Mouse (Mus musculus) heart, embryonic 11.5 days (tissue): Measurements from ENCODE around the gene Gm17019. TPM values are rescaled to one million over a fixed set of nuclear protein-coding genes. Genes with fewer than 3 reads are reported as not detected.

Experiments
- polyA plus RNA-seq: library from polyadenylated mRNA; unstranded; fragments of >200 nt; fragmentation: Nextera tagmentation; extraction: Ambion mirVana; gene quantifications from 2 replicates; pipeline ENCODE4 v1.2.1, GENCODE M21; 2014

Gm17019 gene
- polyA plus RNA-seq, 1 experiment from 2014 or later = not detected

Other genes starting within 250 kb of the Gm17019 start
- gene Gm9758, start 118.1 kb downstream of the Gm17019 start, polyA plus RNA-seq = not detected in 2 replicates
- not detected in 2 replicates for gene Speer4e, start 94.6 kb downstream of the Gm17019 start, polyA plus RNA-seq
- gene Gm10354, start 54.1 kb downstream of the Gm17019 start, polyA plus RNA-seq = not detected in 2 replicates